Mouse (Mus musculus) neural tube, embryonic 13.5 days (tissue): ENCODE measurements around the gene Eea1. TPM values are rescaled to one million over a fixed set of nuclear protein-coding genes. Genes with fewer than 3 reads are reported as not detected.
"Not testable (repeated sequence)": the region's sequence is repeated elsewhere in the genome, so short reads cannot be mapped to it uniquely, and the experiment has no call there.

Experiments
- ATAC-seq: fragments of 200-750 bp; cut with Nextera tagmentation; 2 replicates; pipeline ENCODE4 v1.8.0; 2017; ENCODE audit warnings: low read depth, mild to moderate bottlenecking, moderate TSS enrichment, moderate library complexity
- H3K27ac ChIP-seq: fragments of 300-500 bp; sonication (generic); replicated peaks from 2 replicates; pipeline ENCODE4 v1.5.1; 2015; ENCODE audit warnings: moderate library complexity, mild to moderate bottlenecking, inconsistent platforms
- H3K27me3 ChIP-seq: fragments of 300-500 bp; sonication (generic); 2 replicates; pipeline ENCODE4 v1.6.1; 2015; ENCODE audit warnings: mild to moderate bottlenecking, inconsistent platforms
- H3K36me3 ChIP-seq: fragments of 300-500 bp; sonication (generic); 2 replicates; pipeline ENCODE4 v1.6.1; 2015; ENCODE audit warnings: mild to moderate bottlenecking, inconsistent platforms
- H3K4me1 ChIP-seq: fragments of 300-500 bp; sonication (generic); replicated peaks from 2 replicates; pipeline ENCODE4 v1.6.1; 2015; ENCODE audit warnings: inconsistent platforms
- H3K4me2 ChIP-seq: fragments of 300-500 bp; sonication (generic); 2 replicates; pipeline ENCODE4 v1.6.1; 2015; ENCODE audit warnings: inconsistent platforms, mild to moderate bottlenecking, moderate library complexity
- H3K4me3 ChIP-seq: fragments of 300-500 bp; sonication (generic); 2 replicates; pipeline ENCODE4 v1.5.1; 2015; ENCODE audit warnings: mild to moderate bottlenecking, inconsistent platforms
- H3K9ac ChIP-seq: fragments of 300-500 bp; sonication (generic); 2 replicates; pipeline ENCODE4 v1.6.1; 2015; ENCODE audit warnings: moderate library complexity, mild to moderate bottlenecking, inconsistent platforms
- H3K9me3 ChIP-seq: fragments of 300-500 bp; sonication (generic); 2 replicates; pipeline ENCODE4 v1.6.1; 2016; ENCODE audit warnings: inconsistent platforms
- WGBS: fragments of 180-500 bp; shearing (Covaris S2); methylation state at CpG from one replicate; pipeline ENCODE4 v1.1.7; 2015; 5-methylcytosine and 5-hydroxymethylcytosine counted together
- polyA plus RNA-seq: library from polyadenylated mRNA; unstranded; fragments of >200 nt; fragmentation: Nextera tagmentation; extraction: Ambion mirVana; gene quantifications from 2 replicates; pipeline ENCODE4 v1.2.1, GENCODE M21; 2015

Eea1 gene
- polyA plus RNA-seq, 1 experiment from 2014 or later: 20.5 TPM

DNA sequence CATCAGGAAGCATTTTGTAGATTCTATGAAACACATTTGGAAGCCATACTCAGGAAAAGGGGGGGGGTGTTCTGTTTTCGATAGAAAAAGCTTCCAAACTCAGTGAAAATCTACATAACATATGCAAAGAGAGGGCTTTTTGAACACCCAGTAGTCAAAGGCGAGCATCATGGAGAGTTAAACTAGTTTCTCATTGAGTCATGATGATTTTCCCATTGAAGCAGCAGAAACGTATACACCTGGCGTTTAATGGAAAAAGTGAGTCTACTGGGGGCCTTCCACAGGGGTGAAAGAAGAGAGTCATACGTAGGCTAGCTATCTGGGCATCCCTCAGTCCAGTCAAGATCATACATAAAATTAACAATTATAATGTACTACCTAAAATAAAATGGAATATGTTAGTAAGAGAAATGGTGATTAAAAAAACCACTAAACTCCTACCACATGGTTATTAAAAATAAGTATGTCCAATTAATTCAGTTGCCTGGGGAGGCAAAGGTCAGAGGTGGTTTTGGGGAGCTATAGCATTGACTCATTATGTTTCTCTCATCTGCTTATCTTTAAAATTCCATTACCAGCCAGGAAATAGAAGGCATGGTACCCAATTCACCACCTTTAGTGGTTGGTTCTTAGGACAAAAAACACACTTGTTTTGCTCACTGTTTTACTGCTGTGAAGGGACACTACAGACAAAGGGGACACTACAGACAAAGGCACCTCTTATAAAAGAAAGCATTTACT, 25.8 kb upstream of the Eea1 start:
- Histone ChIP-seq H3K4me2 (no peak overlapping the region), H3K9ac (no peak overlapping the region), H3K36me3 (no peaks in the 10 kb centered on the region), H3K9me3 (no peaks in the 10 kb centered on the region), H3K4me1 (no peaks in the 10 kb centered on the region), H3K4me3 (no peak overlapping the region), H3K27ac (no peak overlapping the region), H3K27me3 (no peaks in the 10 kb centered on the region)
- 91% methylated on average over 5 of the region's 5 CpGs for WGBS
- ATAC-seq: no peak

- Histone ChIP-seq H3K4me1 (no peaks in the 10 kb centered on the region), H3K4me3 (no peak overlapping the region), H3K4me2 (no peak overlapping the region), H3K27ac (no peak overlapping the region), H3K9me3 (no peaks in the 10 kb centered on the region), H3K36me3 (no peaks in the 10 kb centered on the region), H3K27me3 (no peaks in the 10 kb centered on the region), H3K9ac (no peak overlapping the region)
- no peak for ATAC-seq
- 9% methylated on average over 3 of the region's 3 CpGs for WGBS
Observed at GRCm38 (mm10) chr10:95918716-95919115, 21.7 kb upstream of the Eea1 start.

GRCm38 (mm10) chr10:95923263-95924217, 16.9 kb upstream of the Eea1 start:
- H3K4me3 ChIP-seq: no peak overlapping the region
- no peaks in the 10 kb centered on the region for H3K4me1 ChIP-seq
- H3K36me3 ChIP-seq: no peaks in the 10 kb centered on the region
- no peak for ATAC-seq
- H3K9ac ChIP-seq: no peak overlapping the region
- no peak overlapping the region for H3K27ac ChIP-seq
- H3K27me3 ChIP-seq: no peaks in the 10 kb centered on the region
- H3K4me2 ChIP-seq: no peak overlapping the region
- no peaks in the 10 kb centered on the region for H3K9me3 ChIP-seq
- 79% methylated on average over 6 of the region's 6 CpGs for WGBS

DNA sequence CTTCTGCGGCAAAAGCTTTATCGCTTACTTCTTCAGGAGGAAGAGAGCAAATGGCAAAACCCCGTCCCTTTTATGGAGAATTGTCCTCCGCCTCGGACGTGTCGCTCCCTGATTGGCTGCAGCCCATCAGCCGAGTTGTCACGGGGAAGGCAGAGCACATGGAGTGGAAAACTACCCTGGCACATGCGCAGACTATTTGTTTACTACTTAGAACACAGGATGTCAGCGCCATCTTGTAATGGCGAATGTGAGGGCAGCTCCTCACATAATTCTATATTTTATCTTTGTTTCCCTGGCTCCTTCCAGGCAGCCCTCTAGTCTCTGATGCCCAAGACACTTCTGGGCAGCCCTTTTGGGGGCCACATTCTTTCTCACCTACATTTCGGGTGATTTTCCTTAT, 6.8 kb upstream of the Eea1 start:
- H3K9ac ChIP-seq, ATAC-seq, H3K36me3 ChIP-seq, H3K4me1 ChIP-seq, H3K4me2 ChIP-seq, H3K27me3 ChIP-seq, H3K27ac ChIP-seq, H3K4me3 ChIP-seq, H3K9me3 ChIP-seq: not testable (repeated sequence)
- 90% methylated on average over 13 of the region's 13 CpGs for WGBS

GRCm38 (mm10) chr10:95940901-95941767, 684 bp downstream of the Eea1 start:
- peak; percentile 90 for ATAC-seq
- H3K9me3 ChIP-seq: no peaks in the 10 kb centered on the region
- H3K4me3 ChIP-seq: peak overlapping the region; percentile 75
- peak overlapping the region; percentile 93 for H3K27ac ChIP-seq
- no peaks in the 10 kb centered on the region for H3K36me3 ChIP-seq
- H3K4me2 ChIP-seq: peak overlapping the region; percentile 86
- peaks cover 31% of the 10 kb centered on the region for H3K4me1 ChIP-seq
- WGBS: 5% methylated on average over 57 of the region's 69 CpGs
- no peaks in the 10 kb centered on the region for H3K27me3 ChIP-seq
- H3K9ac ChIP-seq: peak overlapping the region; percentile 89

GRCm38 (mm10) chr10:95941768-95942425, 1.4 kb downstream of the Eea1 start:
- peak overlapping the region; percentile 75 for H3K4me3 ChIP-seq
- H3K4me1 ChIP-seq: peaks cover 31% of the 10 kb centered on the region
- WGBS: 50% methylated on average over 6 of the region's 6 CpGs
- H3K9ac ChIP-seq: peak overlapping the region; percentile 89; the same call in 1 of the 2 replicates
- H3K27me3 ChIP-seq: no peaks in the 10 kb centered on the region
- H3K4me2 ChIP-seq: peak overlapping the region; percentile 86
- no peaks in the 10 kb centered on the region for H3K9me3 ChIP-seq
- no peak for ATAC-seq
- H3K36me3 ChIP-seq: no peaks in the 10 kb centered on the region
- no peak overlapping the region for H3K27ac ChIP-seq

GRCm38 (mm10) chr10:95945086-95945485, 4.6 kb downstream of the Eea1 start:
- H3K27me3 ChIP-seq: no peaks in the 10 kb centered on the region

DNA sequence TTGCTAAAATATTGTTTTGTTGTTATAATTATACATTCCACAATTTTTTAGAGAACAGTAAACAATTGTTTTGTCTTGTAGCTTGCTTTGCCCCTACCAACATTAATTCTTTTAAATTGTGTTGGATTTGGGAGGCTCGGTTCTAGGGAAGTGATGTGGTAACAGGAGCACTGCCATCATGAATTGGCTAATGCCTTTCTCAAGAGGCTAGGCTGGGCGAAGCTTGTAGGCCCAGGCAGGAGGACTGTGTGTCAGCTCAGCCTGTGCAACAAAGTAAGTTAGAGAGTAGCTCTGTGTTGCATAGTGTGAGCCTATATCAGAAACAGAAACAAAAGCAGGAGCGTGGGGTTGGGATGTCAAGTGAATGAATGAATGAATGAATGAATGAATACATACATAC, 9.0 kb downstream of the Eea1 start:
- Histone ChIP-seq H3K4me1 (0 out of 2 replicates have a peak, but pooled peaks cover 3% of the 10 kb centered on the region), H3K36me3 (no peaks in the 10 kb centered on the region), H3K9me3 (no peaks in the 10 kb centered on the region), H3K9ac (no peak overlapping the region), H3K4me2 (no peak overlapping the region), H3K27me3 (no peaks in the 10 kb centered on the region), H3K27ac (no peak overlapping the region), H3K4me3 (no peak overlapping the region)
- ATAC-seq: no peak
- 94% methylated on average over 3 of the region's 3 CpGs for WGBS

More at GRCm38 (mm10) chr10:95945086-95945485, 4.6 kb downstream of the Eea1 start:
- WGBS: 89% methylated on average over 1 of the region's 1 CpGs
- H3K27ac ChIP-seq: no peak overlapping the region
- no peaks in the 10 kb centered on the region for H3K9me3 ChIP-seq
- H3K4me2 ChIP-seq: no peak overlapping the region
- no peak for ATAC-seq
- peaks cover 20% of the 10 kb centered on the region for H3K4me1 ChIP-seq
- H3K36me3 ChIP-seq: no peaks in the 10 kb centered on the region
- no peak overlapping the region for H3K9ac ChIP-seq
- no peak overlapping the region for H3K4me3 ChIP-seq

GRCm38 (mm10) chr10:95950194-95950593, 9.7 kb downstream of the Eea1 start:
- Histone ChIP-seq H3K27me3 (no peaks in the 10 kb centered on the region), H3K36me3 (no peaks in the 10 kb centered on the region), H3K9ac (no peak overlapping the region), H3K4me2 (no peak overlapping the region), H3K27ac (no peak overlapping the region), H3K4me3 (no peak overlapping the region), H3K9me3 (no peaks in the 10 kb centered on the region), H3K4me1 (0 out of 2 replicates have a peak, but pooled peaks cover 3% of the 10 kb centered on the region)
- 97% methylated on average over 5 of the region's 5 CpGs for WGBS
- no peak for ATAC-seq

DNA sequence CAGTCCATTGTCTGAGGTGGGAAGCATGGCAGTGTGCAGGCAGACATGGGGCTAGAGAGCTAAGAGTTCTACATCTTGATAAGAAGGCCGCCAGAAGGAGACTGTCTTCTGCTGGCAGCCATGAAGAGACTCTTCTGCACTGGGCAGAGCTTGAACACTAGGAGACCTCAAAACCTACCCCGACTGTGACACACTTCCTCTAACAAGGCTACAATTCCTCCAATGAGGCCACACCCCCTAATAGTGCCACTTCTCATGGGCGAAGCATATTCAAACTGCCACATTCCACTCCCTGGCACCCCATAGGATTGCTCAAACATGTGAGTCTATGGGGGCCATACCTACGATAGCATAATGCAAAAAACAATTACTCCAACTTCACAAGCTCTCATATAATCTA, 10.3 kb downstream of the Eea1 start:
- Histone ChIP-seq H3K9ac (no peak overlapping the region), H3K4me2 (no peak overlapping the region), H3K27ac (no peak overlapping the region), H3K4me1 (0 out of 2 replicates have a peak, but pooled peaks cover 3% of the 10 kb centered on the region), H3K9me3 (no peaks in the 10 kb centered on the region), H3K36me3 (no peaks in the 10 kb centered on the region), H3K27me3 (no peaks in the 10 kb centered on the region), H3K4me3 (no peak overlapping the region)
- 96% methylated on average over 4 of the region's 4 CpGs for WGBS
- no peak for ATAC-seq

GRCm38 (mm10) chr10:95951346-95951745, 10.9 kb downstream of the Eea1 start:
- Histone ChIP-seq H3K9me3 (no peaks in the 10 kb centered on the region), H3K4me1 (0 out of 2 replicates have a peak, but pooled peaks cover 3% of the 10 kb centered on the region), H3K27ac (no peak overlapping the region), H3K27me3 (no peaks in the 10 kb centered on the region), H3K4me3 (no peak overlapping the region), H3K9ac (no peak overlapping the region), H3K4me2 (no peak overlapping the region), H3K36me3 (no peaks in the 10 kb centered on the region)
- 81% methylated on average over 2 of the region's 2 CpGs for WGBS
- ATAC-seq: no peak
